Mouse (Mus musculus) ES-E14 (cell line): ENCODE measurements at regions not wholly inside any gene's neighbourhood (a gene's known extent, or its start where the extent isn't known, plus 50 kb on each side); places are given as distances from the start of the nearest gene placed in this dataset.

Experiments used
- DNase-seq: peaks from one replicate; pipeline ENCODE4 v3.0.0-alpha.2; 2013; ENCODE audit warnings: low read depth, low spot score
- H3K27ac ChIP-seq: 2 replicates; pipeline ENCODE4 v1.5.1; 2012; ENCODE audit warnings: low read depth, mild to moderate bottlenecking, low read length, moderate library complexity, mixed read lengths; ENCODE audit not compliant: poor library complexity, insufficient read depth, severe bottlenecking
- H3K36me3 ChIP-seq: 2 replicates; pipeline ENCODE4 v1.6.1; 2012; ENCODE audit warnings: mild to moderate bottlenecking, low read length, moderate library complexity, mixed read lengths; ENCODE audit not compliant: control insufficient read depth, poor library complexity, insufficient read depth, severe bottlenecking
- H3K4me1 ChIP-seq, 2 experiments: fragments of 150-350 bp in 1 of 2; sonication (generic) in 1 of 2; 2 replicates each; pipeline ENCODE4 v1.6.1; 2012; ENCODE audit warnings: low read length in 2 of 2, mild to moderate bottlenecking in 1 of 2, mixed read lengths in 1 of 2; ENCODE audit not compliant: control insufficient read depth in 2 of 2, insufficient read depth in 2 of 2, poor library complexity in 1 of 2
- H3K4me3 ChIP-seq, 2 experiments: fragments of 150-350 bp in 1 of 2; sonication (generic) in 1 of 2; 2 replicates each; pipeline ENCODE4 v1.5.1; 2012; ENCODE audit warnings: low read length in 2 of 2, low read depth in 1 of 2, mild to moderate bottlenecking in 1 of 2, mixed read lengths in 1 of 2; ENCODE audit not compliant: insufficient read depth in 1 of 2, poor library complexity in 1 of 2, severe bottlenecking in 1 of 2
- H3K9ac ChIP-seq: 2 replicates; pipeline ENCODE4 v1.6.1; 2012; ENCODE audit warnings: low read depth, mild to moderate bottlenecking, low read length, mixed read lengths; ENCODE audit not compliant: poor library complexity, insufficient read depth, severe bottlenecking
- H3K9me3 ChIP-seq: fragments of 150-350 bp; sonication (generic); 2 replicates; pipeline ENCODE4 v1.6.1; 2012; ENCODE audit warnings: low read depth, mild to moderate bottlenecking, low read length; ENCODE audit not compliant: control insufficient read depth, insufficient read depth
- CHD2 ChIP-seq: IDR thresholded peaks from 2 replicates; pipeline ENCODE4 v1.6.1; 2014; ENCODE audit warnings: mild to moderate bottlenecking, low read depth, low read length, inconsistent platforms
- HCFC1 ChIP-seq: IDR thresholded peaks from 2 replicates; pipeline ENCODE4 v1.6.1; 2012; ENCODE audit warnings: low read length, inconsistent platforms, borderline replicate concordance; ENCODE audit not compliant: insufficient read depth
- MAFK ChIP-seq: IDR thresholded peaks from 2 replicates; pipeline ENCODE4 v1.6.1; 2014; ENCODE audit warnings: mild to moderate bottlenecking, low read depth, low read length, inconsistent platforms; ENCODE audit not compliant: insufficient read depth
- ZC3H11A ChIP-seq: IDR thresholded peaks from 2 replicates; pipeline ENCODE4 v1.6.1; 2012; ENCODE audit warnings: low read depth, mild to moderate bottlenecking, inconsistent platforms, low read length, borderline replicate concordance
- ZNF384 ChIP-seq: IDR thresholded peaks from 2 replicates; pipeline ENCODE4 v1.6.1; 2012; ENCODE audit warnings: low read depth, low read length, inconsistent platforms
- in situ Hi-C, 2 experiments: fragments of 600-800 bp; cut with MboI; formaldehyde crosslinking; loops; one replicate each; pipeline ENCODE4 v1.15.1; 2025; ENCODE audit warnings: low sequenced_read_pairs in 2 of 2, inconsistent platforms in 1 of 2; ENCODE audit not compliant: unreplicated experiment in 2 of 2

DNA sequence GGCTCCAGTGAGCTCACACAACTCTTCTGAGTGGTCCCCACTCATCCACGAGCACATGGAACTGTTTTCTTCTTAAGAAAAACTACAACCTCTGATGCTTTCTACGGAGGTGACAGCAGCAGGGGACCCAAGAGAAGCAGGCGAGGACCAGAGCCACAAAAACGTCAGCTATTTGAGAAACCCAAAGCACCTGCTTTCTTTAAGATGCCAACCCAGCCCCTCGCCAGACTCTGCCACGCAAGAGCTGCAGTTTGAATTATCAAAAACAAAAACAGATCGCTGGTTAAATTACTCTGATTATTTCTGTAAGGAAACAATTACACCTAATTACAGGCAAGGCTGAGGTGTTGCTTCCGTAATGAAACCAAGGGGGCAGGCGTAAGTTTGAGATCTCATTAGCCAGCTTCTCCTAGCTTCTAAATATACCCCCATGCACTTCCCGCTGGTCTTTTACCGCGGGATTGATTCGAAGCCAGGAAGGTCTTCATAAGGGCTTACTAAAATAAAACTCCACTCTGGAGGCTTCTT is 614.1 kb downstream of the Pdcd6ip start:
- Histone ChIP-seq H3K4me3 (no peak overlapping the region), H3K27ac (no peak overlapping the region), H3K4me1 (no peaks in the 10 kb centered on the region), H3K9me3 (no peaks in the 10 kb centered on the region), H3K9ac (no peak overlapping the region), H3K36me3 (no peaks in the 10 kb centered on the region)
- no peak for DNase-seq
- TF ChIP-seq ZNF384 (no peak), HCFC1 (no peak), MAFK (no peak), ZC3H11A (no peak), CHD2 (no peak)
- in situ Hi-C loops, result no loop called here

DNA sequence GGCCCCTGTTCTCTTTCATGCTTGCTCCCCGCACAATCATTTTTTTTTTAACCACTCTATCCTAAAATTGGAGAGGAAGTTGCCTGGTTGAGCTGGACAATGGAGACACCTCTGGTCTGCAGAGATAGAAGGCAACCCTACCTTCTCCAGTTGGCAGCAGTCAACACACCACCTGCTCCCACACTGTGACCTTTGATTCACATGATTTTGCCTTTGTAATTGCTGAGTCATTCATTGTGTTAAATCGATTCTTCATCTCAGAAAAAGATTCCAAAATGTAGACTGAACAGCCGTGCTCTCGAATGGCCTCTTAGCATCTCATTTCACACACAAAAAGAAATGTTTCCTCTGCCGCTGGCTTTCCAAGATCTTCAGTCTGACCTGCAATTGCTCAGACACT is 616.2 kb downstream of the Pdcd6ip start:
- DNase-seq, result no peak
- TF ChIP-seq HCFC1, result no peak
- no peak for TF ChIP-seq CHD2
- TF ChIP-seq ZC3H11A, result no peak
- no peak for TF ChIP-seq ZNF384
- no peak for TF ChIP-seq MAFK
- Histone ChIP-seq H3K9ac (no peak overlapping the region), H3K4me3 (no peak overlapping the region), H3K9me3 (no peaks in the 10 kb centered on the region), H3K36me3 (no peaks in the 10 kb centered on the region), H3K27ac (no peak overlapping the region), H3K4me1 (no peaks in the 10 kb centered on the region; a peak in 1 of 4 replicates)
- in situ Hi-C loops, result no loop called here

DNA sequence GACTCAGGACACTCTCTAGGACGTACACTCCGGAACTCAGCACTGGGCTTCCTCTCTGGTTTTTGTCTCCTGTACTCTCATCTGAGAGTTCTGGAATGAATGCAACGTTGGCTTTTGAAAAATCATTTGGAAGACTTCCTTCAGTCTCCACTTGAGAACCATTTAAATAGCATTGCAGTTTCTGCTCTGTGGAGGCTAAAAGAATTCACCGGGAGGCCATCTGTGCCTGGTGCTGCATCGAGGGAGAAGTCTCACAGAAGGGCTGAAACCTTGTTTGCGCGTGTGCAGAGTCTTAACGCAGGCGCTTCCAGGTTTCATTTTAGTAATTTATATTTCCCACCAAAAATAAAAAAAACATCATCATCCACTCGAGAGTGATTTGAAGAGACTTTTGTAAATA is 620.3 kb downstream of the Pdcd6ip start:
- no peak overlapping the region for H3K9ac ChIP-seq

DNA sequence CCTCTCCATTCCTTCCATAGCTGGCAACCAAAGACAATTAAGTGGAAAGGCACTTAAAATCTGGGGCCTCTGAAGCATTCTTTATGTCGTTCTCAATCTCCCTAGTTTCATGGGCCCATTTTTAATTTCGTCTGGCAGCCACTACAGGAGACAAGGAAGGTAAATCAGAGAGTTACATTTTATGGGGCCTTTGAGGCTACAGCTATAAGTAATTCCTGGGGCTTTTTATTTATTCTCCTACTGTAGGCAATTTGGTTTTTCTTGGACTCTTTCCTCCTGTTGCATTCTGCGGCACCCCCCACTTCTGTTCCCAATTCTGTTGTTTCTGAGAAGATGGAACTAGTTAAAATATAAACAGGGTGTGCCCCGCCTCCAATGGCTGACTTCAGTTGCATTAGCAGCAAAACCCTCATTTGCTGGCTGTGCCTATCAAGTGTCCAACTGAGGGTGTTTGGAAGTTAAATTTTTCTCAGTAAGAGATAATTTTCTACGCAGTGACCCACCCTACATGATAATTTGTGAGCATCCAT is 622.7 kb downstream of the Pdcd6ip start:
- no peak overlapping the region for H3K27ac ChIP-seq
- no peaks in the 10 kb centered on the region; a peak in 1 of 4 replicates for H3K4me1 ChIP-seq
- no peak overlapping the region for H3K9ac ChIP-seq
- H3K9me3 ChIP-seq, result no peaks in the 10 kb centered on the region
- in situ Hi-C loops, result no loop called here
- no peak for DNase-seq
- H3K36me3 ChIP-seq, result no peaks in the 10 kb centered on the region
- H3K4me3 ChIP-seq, result no peak overlapping the region
- TF ChIP-seq MAFK (no peak), CHD2 (no peak), HCFC1 (no peak), ZC3H11A (no peak), ZNF384 (no peak)

More for the DNA sequence above, 620.3 kb downstream of the Pdcd6ip start:
- H3K4me3 ChIP-seq, result no peak overlapping the region
- TF ChIP-seq ZNF384 (no peak), MAFK (no peak), ZC3H11A (no peak), CHD2 (no peak), HCFC1 (no peak)
- H3K27ac ChIP-seq, result no peak overlapping the region
- H3K4me1 ChIP-seq, result no peaks in the 10 kb centered on the region; a peak in 1 of 4 replicates
- H3K36me3 ChIP-seq, result no peaks in the 10 kb centered on the region
- DNase-seq, result no peak
- in situ Hi-C loops, result no loop called here
- H3K9me3 ChIP-seq, result no peaks in the 10 kb centered on the region
